Mouse (Mus musculus) erythroblast, embryonic 14.5 days (primary cell): ENCODE measurements at regions not wholly inside any gene's neighbourhood (a gene's known extent, or its start where the extent isn't known, plus 50 kb on each side); places are given as distances from the start of the nearest gene placed in this dataset.

Experiments used
- GATA1 ChIP-seq: IDR thresholded peaks from 2 replicates; pipeline ENCODE4 v1.6.1; 2012; ENCODE audit warnings: low read length, inconsistent platforms, mixed read lengths
- TAL1 ChIP-seq: IDR thresholded peaks from 3 replicates; pipeline ENCODE4 v1.6.1; 2012; ENCODE audit warnings: low read length, inconsistent platforms, mixed read lengths

DNA sequence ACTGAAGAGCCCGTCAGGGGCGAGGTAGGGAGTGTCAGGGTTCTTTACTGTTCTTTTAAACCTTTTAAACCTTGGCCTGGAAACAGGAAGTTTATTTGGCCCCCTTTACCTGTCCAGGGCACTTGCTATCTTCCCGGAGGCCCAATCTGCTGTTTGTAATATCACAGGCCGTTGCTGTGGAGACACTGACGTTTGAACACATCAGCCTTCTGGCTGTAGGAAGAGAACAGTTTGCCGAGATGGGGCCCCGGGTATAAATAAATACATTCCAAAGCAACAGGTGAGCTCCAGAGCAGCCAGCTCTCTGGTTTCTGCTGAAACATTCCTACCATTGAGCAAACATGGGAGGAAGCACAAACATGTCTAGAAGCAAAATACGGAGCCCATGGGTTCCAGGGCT is 90.2 kb upstream of the Parp11 start:
- no peak for TF ChIP-seq TAL1
- TF ChIP-seq GATA1, result no peak
